Mouse (Mus musculus) naive thymus-derived CD4-positive, alpha-beta T cell, adult 2 months (primary cell): ENCODE data around the gene Nav1.

ENCODE experiments used
- DNase-seq: peaks from one replicate; pipeline ENCODE4 v3.0.0-alpha.2; 2011; ENCODE audit warnings: low read depth

The Nav1 gene

GRCm38 (mm10) chr1:135516511-135517305 is 90.4 kb downstream of the Nav1 start:
- DNase-seq = no peak

GRCm38 (mm10) chr1:135515633-135516238 is 91.4 kb downstream of the Nav1 start:
- DNase-seq = no peak

- DNase-seq = no peak
Measured at GRCm38 (mm10) chr1:135514913-135515632, 92.0 kb downstream of the Nav1 start.

- DNase-seq = no peak
Measured at GRCm38 (mm10) chr1:135514046-135514445, 93.0 kb downstream of the Nav1 start.

GRCm38 (mm10) chr1:135513464-135513863 is 93.6 kb downstream of the Nav1 start:
- no peak for DNase-seq

GRCm38 (mm10) chr1:135510346-135510977 is 96.6 kb downstream of the Nav1 start:
- peak; percentile 40 for DNase-seq

GRCm38 (mm10) chr1:135509145-135510084 is 97.7 kb downstream of the Nav1 start:
- peak; percentile 5 for DNase-seq

- no peak for DNase-seq
Measured at GRCm38 (mm10) chr1:135508349-135508634, 98.8 kb downstream of the Nav1 start.

- DNase-seq = no peak
Measured at GRCm38 (mm10) chr1:135507572-135508348, 99.3 kb downstream of the Nav1 start.

- no peak for DNase-seq
Measured at GRCm38 (mm10) chr1:135505499-135505898, 101.6 kb downstream of the Nav1 start.

GRCm38 (mm10) chr1:135503436-135503835 is 103.7 kb downstream of the Nav1 start:
- DNase-seq = no peak

GRCm38 (mm10) chr1:135502750-135503149 is 104.3 kb downstream of the Nav1 start:
- DNase-seq = no peak

- no peak for DNase-seq
Measured at GRCm38 (mm10) chr1:135502135-135502534, 105.0 kb downstream of the Nav1 start.

GRCm38 (mm10) chr1:135498455-135499358 is 108.4 kb downstream of the Nav1 start:
- no peak for DNase-seq

- DNase-seq = no peak
Measured at GRCm38 (mm10) chr1:135495048-135495447, 112.0 kb downstream of the Nav1 start.

GRCm38 (mm10) chr1:135493862-135494261 is 113.2 kb downstream of the Nav1 start:
- no peak for DNase-seq

- no peak for DNase-seq
Measured at GRCm38 (mm10) chr1:135492406-135492805, 114.7 kb downstream of the Nav1 start.

GRCm38 (mm10) chr1:135490931-135491666 is 116.0 kb downstream of the Nav1 start:
- no peak for DNase-seq

GRCm38 (mm10) chr1:135488879-135489278 is 118.2 kb downstream of the Nav1 start:
- no peak for DNase-seq
